Mouse (Mus musculus) cerebellum, postnatal 10 days (tissue): ENCODE measurements at regions not wholly inside any gene's neighbourhood (a gene's known extent, or its start where the extent isn't known, plus 50 kb on each side); places are given as distances from the start of the nearest gene placed in this dataset.
A peak's percentile ranks its signal among the peaks of the same experiment; 100 is the strongest.

Experiments
- DNase-seq, 2 experiments: peaks; one replicate each; pipeline ENCODE4 v3.0.0; 2021; ENCODE audit warnings: mixed read lengths in 2 of 2

- no peak for DNase-seq
These were observed 326.2 kb downstream of the 1700129C05Rik start for GRCm38 (mm10) chr14:58816540-58816876.

GRCm38 (mm10) chr14:58815616-58816539 is 326.8 kb downstream of the 1700129C05Rik start:
- peak; percentile 31 to 40 for DNase-seq

- DNase-seq, result peak in 1 of 2 experiments; percentile 11
These were observed 330.1 kb downstream of the 1700129C05Rik start for GRCm38 (mm10) chr14:58812585-58812984.

- DNase-seq, result no peak
These were observed 341.3 kb downstream of the 1700129C05Rik start for GRCm38 (mm10) chr14:58801402-58801861.

- no peak for DNase-seq
These were observed 354.3 kb downstream of the 1700129C05Rik start for GRCm38 (mm10) chr14:58788190-58788945.

- peak; percentile 10 to 27 for DNase-seq
These were observed 355.1 kb downstream of the 1700129C05Rik start for GRCm38 (mm10) chr14:58787618-58788017.

- peak; percentile 90 to 91 for DNase-seq
These were observed 355.8 kb downstream of the 1700129C05Rik start for GRCm38 (mm10) chr14:58786791-58787491.

- no peak for DNase-seq
These were observed 359.5 kb downstream of the 1700129C05Rik start for GRCm38 (mm10) chr14:58783201-58783600.

- no peak for DNase-seq
These were observed 362.4 kb downstream of the 1700129C05Rik start for GRCm38 (mm10) chr14:58780306-58780705.

- no peak for DNase-seq
These were observed 364.0 kb downstream of the 1700129C05Rik start for GRCm38 (mm10) chr14:58778675-58779074.

- no peak for DNase-seq
These were observed 381.4 kb downstream of the 1700129C05Rik start for GRCm38 (mm10) chr14:58761291-58761690.

GRCm38 (mm10) chr14:58759759-58760158 is 382.9 kb downstream of the 1700129C05Rik start:
- DNase-seq, result no peak

- peak; percentile 64 to 65 for DNase-seq
These were observed 388.9 kb downstream of the 1700129C05Rik start for GRCm38 (mm10) chr14:58753781-58754180.

GRCm38 (mm10) chr14:58753136-58753535 is 389.6 kb downstream of the 1700129C05Rik start:
- peak; percentile 62 to 64 for DNase-seq

GRCm38 (mm10) chr14:58726418-58726817 is 416.3 kb downstream of the 1700129C05Rik start:
- DNase-seq, result no peak

GRCm38 (mm10) chr14:58714856-58715255 is 427.8 kb downstream of the 1700129C05Rik start:
- DNase-seq, result no peak

- DNase-seq, result peak; percentile 39 to 44
These were observed 432.8 kb downstream of the 1700129C05Rik start for GRCm38 (mm10) chr14:58709861-58710260.

GRCm38 (mm10) chr14:58709281-58709680 is 433.4 kb downstream of the 1700129C05Rik start:
- no peak for DNase-seq

GRCm38 (mm10) chr14:58701765-58702164 is 440.9 kb downstream of the 1700129C05Rik start:
- DNase-seq, result peak; percentile 79

GRCm38 (mm10) chr14:58691129-58691828 is 451.4 kb downstream of the 1700129C05Rik start:
- DNase-seq, result no peak

- peak; percentile 71 to 72 for DNase-seq
These were observed 454.9 kb downstream of the 1700129C05Rik start for GRCm38 (mm10) chr14:58687814-58688213.

- peak; percentile 72 to 75 for DNase-seq
These were observed 463.9 kb downstream of the 1700129C05Rik start for GRCm38 (mm10) chr14:58678781-58679180.
